Mouse (Mus musculus): ENCODE measurements around the gene Gpr176.
"Not testable (repeated sequence)": the region's sequence is repeated elsewhere in the genome, so short reads cannot be mapped to it uniquely, and the experiment has no call there.

The Gpr176 gene

DNA sequence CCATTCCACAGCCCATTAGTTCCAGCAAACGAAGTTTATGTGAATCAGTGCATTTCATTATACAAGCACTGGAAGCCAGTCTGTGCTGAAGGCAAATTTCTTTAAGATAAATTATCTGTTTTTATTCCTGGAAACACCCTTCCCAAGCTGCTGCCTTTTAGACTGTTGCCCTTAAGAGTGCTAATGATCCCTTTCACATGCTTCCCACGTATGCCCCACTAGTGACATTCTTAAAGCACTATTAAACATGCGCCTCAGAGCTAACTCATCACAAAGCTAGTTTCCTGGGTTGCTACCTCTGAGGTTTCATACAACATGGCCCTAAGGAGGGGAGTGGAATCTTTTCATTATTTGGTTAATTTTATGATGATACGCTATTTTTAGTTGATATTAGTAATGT lies 74.6 kb downstream of the Gpr176 start:
- no peak for DNase-seq

DNA sequence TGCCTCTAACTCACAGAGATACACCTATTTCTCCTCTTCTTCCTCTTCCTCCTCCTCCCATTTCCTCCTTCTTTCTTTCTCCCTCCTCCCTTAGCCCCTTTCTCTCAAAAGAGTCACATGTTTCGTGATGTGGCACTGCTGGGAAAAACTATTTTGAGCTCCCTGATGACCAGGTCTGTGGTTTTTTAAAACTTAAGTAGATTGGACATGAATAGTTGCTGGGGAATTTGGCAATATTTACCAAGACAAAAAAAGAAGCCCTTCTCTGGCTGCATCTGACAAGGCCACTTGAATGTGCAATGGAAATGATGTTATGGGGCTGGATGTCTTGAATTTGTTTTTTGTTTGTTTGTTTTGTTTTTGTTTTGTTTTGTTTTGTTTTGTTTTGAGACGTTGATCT lies 75.3 kb downstream of the Gpr176 start:
- DNase-seq, result no peak

DNA sequence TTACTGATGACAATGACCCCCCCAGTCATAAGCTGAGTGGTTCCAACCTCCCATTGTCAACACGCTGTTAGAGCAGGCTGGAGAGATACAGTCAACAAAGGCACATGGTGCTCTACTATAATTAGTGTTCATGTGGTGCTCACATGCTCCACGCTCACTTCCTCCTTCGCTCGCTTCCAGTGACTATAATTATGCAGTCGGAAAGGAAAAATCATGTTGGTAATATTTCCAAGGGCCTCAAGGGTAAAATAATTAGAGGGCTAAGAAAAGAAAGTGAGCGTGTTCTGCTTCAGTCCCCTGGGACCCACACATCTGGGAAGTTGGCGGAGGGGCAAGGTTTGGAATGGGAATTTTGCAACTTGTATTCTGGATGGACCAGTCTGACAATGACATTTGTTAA lies 77.7 kb downstream of the Gpr176 start:
- no peak for DNase-seq

DNA sequence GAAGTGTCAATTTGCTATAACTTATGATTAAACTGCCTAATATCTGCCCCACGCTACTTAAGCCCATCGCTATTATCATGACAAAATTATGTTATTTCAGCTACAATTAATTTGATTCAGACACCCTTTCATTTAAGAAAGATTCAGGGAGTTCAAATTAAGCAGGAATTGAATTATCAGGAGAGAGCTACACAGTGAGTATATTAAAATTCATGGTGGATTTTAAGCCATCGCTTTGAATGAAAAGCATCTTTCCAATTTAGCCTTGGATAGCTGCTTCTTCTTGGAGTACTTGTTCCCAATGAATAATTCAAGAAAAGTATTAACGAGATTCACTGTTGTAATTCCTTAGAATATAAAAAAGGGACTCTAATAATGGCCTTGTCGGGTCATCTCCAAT lies 79.6 kb downstream of the Gpr176 start:
- DNase-seq, result no peak

DNA sequence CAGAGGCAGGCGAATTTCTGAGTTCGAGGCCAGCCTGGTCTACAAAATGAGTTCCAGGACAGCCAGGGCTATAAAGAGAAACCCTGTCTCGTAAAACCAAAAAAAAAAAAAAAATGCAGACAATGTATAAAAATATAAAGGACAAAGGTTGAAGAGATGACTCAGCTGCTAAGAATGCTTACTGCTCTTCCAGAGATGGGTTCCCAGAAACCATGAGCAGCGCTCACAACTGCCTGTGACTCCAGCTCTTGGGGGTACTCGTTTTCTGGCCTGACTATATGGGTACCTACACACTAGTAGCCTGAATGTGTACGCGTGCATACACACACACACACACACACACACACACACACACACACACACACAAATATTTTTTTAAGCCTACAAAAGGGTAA lies 84.2 kb downstream of the Gpr176 start:
- not testable (repeated sequence) for DNase-seq

DNA sequence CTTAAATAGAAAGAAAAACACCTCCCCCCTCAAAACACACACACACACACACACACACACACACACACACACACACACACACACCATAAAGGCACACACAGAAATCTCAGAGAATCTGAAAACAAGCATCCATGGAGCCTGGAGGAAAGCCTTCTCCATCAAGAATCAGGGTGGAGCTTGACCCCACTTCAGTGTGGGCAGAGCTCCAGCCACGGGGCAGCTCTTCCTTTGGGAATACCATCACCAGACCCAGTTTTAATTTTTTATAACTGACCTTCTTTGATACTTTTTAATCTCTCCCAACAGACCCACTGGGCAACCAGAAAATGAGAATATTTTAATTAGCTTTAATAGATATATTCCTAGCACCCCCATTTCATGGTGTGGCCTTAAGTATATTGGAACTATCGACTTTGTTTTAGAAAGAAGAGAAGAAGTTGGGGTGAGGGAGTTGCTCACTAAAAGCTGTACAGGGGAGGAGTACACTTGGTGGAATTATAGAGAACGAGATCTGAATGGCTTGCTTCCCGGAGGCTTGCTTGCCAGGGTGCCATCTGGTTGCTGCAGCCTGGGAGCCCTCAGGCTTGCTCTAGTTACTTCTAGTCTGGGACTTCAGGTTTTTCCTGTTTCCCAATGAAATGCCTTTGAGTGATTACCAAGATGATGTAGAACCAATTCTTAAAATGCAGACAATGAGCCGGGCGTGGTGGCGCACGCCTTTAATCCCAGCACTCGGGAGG lies 84.7 kb downstream of the Gpr176 start:
- no peak for DNase-seq

DNA sequence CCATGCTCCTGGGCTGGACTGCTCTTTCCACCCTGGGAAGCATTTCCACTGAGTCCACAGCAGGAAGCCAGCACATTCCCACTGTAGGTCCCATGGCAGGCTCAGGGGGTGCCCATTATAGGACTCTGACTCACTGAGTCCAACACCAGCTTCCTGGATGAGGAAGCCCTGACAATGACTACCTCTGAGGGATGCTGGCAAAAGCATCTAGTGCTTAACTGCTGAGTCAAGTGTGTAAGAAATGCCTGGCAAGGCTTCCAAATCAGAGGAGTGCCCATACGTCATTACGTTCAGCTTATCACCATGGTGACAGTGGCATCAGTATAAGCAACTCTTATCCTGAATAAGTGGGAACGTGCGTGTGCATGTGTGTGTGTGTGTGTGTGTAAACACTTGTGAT lies 85.5 kb downstream of the Gpr176 start:
- no peak for DNase-seq

DNA sequence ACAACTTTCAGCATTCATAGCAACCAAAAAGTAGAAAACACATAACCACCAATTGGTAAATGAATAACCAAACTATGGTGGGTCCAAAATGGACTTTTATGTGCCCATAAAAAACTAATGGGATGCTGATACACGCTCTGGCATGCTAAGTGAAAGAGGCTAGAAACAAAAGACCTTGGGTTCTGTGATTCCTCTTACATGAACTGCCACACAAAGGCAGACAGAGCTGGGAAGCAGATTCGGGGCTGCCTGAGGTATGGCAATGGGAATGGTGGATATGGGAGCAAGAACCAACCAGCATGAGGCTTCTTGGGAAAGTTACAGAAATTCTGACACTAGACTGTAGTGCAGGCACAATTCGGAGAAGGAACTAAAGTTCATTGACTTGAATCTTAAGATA lies 90.8 kb downstream of the Gpr176 start:
- DNase-seq, result no peak

DNA sequence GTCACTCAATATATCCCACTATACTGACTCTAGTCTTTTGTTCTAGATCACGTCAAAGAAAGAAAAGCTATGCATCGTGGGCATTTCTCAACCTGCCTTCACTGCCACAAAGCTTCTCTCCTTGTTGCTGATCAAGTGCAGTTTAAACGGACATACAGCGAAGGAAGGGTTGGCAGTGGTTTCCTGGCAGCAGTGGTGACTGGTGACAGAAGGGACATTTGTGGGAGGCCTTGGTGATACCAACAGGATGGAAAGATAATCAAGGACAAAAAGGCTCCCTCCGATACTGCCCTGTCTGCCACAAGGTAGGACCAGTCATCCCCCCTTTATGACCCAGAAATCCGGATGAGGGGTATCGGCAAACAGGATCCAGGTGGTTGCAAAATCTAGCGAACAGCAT lies 95.0 kb downstream of the Gpr176 start:
- DNase-seq, result peak; percentile 48

DNA sequence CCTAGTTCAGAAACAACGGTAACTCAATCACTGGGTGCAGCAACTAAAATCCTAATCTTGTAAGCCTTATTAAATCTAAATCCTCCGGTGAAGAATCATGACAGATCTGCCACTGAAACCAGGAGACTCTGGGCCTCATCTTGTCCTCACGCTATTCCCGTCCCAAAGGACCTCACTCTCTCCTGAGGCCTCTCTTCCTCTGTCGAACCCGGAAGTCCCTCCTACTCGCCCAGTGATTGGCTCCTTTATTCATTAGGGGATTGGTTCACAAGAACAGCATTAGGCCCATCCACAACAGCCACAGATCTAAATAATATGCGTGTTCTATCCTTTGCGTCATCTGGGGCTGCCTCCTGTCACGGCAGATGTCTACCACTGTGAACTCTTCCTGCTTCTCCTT lies 101.6 kb downstream of the Gpr176 start:
- no peak for DNase-seq

DNA sequence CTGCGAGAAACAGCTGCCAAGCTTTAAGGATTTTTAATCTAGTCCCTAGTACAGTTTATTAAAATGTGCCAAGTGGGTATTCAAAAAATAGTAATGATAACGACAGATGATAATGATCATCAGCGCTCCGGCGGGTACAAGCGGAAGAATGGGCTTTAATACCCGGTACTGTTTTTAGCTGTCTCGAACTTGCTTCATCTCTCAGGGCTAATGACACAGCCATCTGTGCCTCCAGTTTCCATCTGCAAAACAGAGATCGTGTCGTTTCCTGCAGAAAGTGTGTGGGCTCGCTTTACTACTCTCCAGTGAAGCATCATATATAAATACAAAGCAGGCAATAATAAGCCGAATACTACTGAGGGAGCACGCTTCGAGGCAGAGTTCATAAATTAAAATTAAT lies 103.0 kb downstream of the Gpr176 start:
- no peak for DNase-seq

DNA sequence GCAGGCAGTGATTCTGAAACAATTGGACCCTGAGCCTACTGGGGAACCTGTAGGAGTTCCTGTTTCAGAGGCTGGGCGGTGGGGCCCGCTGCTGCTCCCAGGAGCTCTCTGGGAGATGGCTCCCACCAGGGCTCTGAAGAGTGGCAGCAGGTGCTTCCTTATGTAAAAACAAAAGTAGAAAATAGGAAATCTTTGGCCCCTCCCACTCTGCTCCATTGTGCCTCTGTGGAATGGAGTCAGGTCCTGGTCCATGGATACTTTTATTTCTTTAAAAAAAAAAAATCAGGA lies 109.4 kb downstream of the Gpr176 start:
- DNase-seq, result no peak

DNA sequence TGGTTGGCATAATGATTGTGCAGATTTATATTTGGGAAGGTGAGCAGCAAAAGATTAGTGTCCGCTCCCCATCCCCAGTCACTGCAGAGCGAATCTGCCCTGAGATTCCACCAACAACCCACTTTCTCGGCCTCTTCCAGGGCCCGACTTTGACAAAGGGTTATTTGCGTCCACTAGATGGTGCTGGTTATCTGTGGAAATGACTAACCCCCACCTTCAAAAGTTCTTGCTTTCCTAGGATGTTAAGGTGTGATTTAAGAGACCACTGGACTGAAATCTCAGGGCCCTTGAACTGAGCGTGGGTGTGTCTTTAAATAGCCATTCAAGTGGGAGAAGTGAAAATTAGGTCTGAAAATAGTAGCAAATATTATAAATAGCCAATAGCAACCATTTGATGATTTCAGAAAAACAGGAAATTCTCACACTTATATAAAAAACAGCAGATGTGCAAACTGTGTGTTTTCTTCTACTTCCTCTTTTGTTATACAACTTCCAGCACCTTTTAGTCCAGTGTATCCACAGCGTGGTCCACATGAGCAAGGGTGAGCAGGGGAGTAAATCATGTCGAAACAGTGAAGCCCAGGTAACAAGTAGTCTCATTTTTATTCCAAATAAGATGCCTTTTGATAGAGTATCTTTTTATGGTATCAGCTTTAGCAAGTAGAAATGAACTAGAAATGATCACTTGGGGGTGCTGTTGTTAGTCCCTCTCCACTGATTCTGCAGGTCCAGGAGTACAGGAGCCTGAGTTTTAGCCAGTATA lies 109.9 kb downstream of the Gpr176 start:
- DNase-seq, result peak; percentile 32

DNA sequence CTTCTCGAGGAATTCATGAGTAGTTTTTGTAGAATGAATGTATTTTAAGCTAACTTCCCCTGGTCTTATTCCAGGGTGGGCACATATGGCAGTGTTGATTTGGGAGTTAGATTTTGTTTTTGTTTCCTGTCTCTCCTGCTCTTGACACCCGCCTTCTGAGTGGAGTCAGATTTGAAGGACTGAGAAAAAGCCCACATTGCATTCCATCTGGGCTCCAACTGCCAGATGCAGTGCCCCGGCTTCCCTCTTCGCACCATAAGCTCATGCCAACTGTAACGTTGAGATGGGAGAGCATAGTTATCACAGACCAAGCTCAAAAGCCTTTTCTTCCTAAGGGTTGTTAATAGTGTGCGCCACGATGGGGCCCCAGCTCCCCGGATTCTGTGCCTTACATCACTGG lies 110.5 kb downstream of the Gpr176 start:
- no peak for DNase-seq

DNA sequence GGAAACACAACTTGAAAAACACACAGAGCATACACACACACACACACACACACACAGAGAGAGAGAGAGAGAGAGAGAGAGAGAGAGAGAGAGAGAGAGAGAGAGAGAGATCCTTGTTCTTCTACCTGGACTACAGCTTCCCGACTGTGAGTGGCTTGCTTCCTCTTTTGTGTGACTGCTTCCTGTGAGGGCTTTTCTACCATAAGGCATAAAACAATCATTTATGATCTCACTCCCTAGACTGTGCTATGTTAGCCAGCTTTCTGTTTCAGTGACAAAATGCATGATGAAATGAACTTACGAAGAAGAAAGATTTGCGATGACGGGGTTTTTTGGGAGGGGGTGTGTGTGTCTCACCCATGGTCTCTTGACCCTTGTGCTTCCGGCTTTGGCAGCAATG lies 113.5 kb downstream of the Gpr176 start:
- no peak for DNase-seq

DNA sequence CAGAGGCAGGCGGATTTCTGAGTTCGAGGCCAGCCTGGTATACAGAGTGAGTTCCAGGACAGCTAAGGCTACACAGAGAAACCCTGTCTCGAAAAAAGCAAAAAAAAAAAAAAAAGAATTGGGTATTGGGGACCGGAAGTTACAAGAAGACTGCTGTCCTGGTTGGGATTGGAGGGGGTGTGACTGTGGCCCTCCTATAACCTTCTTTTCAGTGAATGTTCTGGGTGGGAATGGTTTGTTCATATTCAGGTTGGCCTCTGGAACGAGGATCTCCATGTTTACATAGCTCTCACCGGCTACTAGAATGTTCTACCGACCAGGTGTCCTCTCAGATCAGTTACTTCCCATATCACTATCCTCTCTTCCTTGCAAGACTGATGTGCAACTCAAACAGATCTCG lies 116.1 kb downstream of the Gpr176 start:
- DNase-seq, result no peak

DNA sequence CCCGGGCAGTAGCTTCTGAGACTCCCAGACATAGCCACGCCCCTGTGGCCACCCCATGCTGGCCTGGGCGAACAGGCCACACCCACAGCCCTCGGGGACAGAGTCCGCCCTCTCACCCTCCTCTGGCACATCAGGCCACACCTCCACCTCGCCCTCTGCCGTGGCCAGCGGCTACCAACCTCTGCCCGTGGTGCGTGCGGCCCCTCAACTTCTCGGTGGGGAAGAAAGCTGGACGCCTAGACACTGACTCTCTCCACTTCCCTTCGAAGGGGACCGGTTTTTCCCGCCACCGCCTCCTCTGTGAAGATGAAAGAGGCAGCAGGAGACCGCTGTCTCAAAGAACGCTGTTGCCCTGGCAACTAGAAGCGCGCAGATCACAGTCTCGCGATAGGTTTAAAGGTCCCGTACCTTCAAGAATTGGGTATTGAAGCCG lies 116.6 kb downstream of the Gpr176 start, which contains the start of gene Fsip1:
Fsip1 (minus strand) TSS at position 346 of the 433 bp plus-strand sequence.
- DNase-seq, result peak; percentile 18

DNA sequence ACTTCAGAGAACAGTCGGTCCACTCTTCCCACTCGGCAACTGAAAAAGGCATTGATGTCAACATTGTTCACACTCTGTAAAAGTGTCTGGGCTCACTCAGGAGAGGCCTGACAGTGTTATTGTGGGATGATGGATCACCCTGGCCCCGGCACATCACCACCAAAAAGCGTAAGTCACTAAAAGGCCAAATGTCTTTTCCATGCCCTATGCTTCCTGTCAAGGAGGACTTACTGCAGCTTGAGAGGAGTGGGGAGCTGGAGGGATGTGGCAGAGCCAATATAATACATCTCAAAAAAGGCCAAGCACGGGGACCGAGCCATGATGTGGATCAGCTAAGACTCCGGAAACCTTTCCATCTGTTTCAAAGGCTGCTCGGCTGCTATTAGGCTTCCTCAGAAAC lies 118.7 kb downstream of the Gpr176 start:
- DNase-seq, result no peak

DNA sequence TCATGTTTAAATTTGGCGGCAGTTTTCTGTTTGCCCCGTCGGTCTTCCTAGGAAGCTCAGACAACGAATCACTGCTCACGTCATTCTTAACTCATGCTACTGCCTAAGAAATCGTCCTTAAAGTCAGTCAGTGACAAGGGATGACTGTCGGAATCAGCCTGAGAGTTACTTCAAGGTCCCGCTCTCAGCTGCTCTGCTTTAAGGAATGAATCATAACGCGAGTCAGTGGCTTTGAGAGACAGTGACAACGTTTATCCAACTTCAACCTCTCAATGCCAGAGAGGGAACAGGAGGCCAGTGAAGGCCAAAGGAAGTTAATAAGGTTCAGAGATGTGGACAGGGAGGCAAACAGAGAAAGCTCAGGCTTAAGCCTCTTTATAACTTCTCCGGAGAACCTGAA lies 124.3 kb downstream of the Gpr176 start:
- DNase-seq, result no peak

DNA sequence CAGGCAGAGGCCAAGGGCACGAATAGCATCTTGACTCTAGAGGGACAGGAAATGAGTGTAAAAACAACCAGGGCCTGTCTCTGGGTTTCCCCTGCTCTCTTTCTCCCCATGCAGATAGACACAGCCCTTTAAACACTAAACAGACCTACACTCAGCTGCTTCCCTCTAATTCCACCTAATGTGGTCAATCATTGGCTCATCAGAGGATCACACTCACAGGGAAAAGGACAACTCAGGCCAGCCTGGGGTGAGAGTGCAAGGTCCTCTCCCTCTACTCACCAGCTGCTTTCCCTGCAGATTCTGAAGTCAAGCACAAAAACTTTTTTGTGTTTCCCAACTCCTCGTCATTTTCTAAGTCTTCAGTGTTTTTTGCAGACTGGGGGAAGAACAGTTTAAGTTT lies 125.2 kb downstream of the Gpr176 start:
- no peak for DNase-seq

DNA sequence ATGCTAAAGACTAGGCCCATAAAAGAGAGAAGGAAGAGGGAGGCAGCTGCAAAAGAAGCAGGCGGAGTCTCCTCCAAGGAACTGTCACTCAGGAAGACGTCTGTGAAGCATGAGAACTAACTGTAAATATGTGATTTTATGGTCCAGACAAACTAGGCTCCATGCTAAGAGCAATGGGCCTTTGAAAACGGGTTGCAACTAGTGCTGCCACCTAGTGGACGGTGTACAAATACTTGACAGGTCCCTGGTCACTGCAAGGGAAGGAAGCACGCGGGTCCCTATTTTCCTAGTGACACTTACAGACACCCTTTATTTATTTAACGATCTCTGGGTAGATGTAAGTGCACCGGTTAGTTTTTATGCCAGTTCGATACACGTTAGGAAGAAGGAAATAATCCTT lies 127.3 kb downstream of the Gpr176 start:
- DNase-seq, result peak; percentile 20

DNA sequence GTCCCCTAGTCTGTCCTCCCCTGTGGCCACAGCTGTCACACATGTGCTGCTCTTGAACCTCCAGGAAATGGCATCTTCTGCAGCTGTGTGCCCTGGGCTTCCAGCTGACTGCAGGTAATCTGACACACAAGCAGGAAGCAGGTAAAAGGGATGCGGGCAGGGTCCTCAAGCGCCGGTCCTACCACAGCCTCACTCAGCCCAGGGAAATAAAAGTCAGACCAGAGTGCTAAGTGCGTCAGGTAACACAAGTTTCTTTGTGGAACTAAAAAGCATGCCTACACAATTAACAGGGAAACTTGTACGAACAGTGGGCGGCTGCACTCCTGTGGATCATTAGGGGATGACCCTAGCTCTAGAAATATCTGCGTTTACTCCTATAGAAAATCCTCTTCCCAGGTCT lies 137.0 kb downstream of the Gpr176 start:
- no peak for DNase-seq

DNA sequence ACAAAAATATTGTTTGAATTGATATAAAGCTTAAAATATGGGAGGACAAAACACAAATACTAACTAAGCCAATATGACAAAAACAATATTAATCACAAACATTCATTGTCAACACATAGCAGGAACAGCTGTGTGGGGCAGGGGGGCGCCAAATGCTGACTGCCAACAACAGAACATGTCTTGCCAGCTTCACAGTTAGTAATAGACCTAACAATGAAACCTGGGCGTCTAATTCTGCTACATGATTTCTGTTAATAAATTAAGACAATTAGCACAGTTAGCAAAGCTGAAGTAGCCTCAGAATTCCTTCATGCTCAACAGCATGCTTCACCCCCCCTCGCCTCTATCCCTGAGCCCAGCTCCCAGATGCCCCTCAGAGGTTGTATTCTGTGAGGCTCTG lies 137.6 kb downstream of the Gpr176 start:
- no peak for DNase-seq

DNA sequence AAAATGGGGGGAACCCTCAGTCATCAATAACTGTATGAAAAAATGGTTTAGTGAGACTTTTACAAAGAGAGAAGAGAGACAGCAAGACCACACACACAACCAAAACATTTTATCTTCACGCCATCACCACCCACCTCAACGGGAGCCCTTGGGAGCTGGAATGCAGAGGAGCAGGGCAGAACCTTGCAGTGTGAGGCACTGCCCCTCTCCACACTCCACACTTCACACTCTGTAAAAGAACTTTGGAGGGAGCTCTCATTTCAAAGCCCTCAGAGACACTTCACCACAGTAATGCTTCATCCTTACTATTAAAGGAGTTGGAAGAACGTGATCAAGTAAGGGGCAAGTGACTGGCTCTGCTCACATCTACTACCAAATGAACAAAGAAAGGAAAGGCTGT lies 142.7 kb downstream of the Gpr176 start:
- DNase-seq, result no peak
